Mouse (Mus musculus) bone marrow macrophage, adult 2 months (primary cell): Measurements from ENCODE around the gene Pex5.

Experiments
- CTCF ChIP-seq: IDR thresholded peaks from 2 replicates; pipeline ENCODE4 v1.5.1; 2012; ENCODE audit warnings: low read depth, mild to moderate bottlenecking, low read length, moderate library complexity
- POLR2A ChIP-seq: IDR thresholded peaks from 2 replicates; pipeline ENCODE4 v1.6.1; 2012; ENCODE audit warnings: mild to moderate bottlenecking, low read depth, low read length, borderline replicate concordance

GRCm38 (mm10) chr6:124360549-124360948, 54.3 kb downstream of the Pex5 start:
- TF ChIP-seq POLR2A = no peak
- TF ChIP-seq CTCF = no peak
